In the genomic region with DNA sequence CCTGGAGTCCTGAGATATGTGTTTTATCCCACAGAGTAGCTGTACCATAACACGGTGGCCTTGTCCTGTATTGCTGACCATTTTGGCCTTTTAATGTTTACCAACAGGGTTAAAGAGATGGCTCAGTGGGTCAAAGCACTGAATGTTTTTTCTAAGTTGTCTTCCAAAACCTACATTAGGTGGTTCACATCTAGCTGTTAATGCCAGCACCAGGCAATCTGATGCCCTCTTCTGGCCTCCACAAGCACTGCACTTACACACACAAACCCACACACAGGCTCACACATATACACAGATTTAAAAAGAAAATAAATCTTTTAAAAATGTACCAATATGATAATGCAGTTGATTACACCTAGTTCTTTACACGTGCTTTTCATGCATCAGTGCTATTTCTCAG, we compare ENCODE assay signal across 12 mouse cellular contexts. TPM values are rescaled to one million over a fixed set of nuclear protein-coding genes. Genes with fewer than 3 reads are reported as not detected.
DNase-seq lines count a peak whose midpoint lies in the region; ATAC-seq and TF ChIP-seq lines count a peak whose summit lies in the region.
"Had no signal": no experiment of that assay in that cellular context is flagged by ENCODE, and none has a peak within 500 bp of the region (broad histone marks: within the 10 kb centered on the region; RNA-seq: fewer than 3 reads in every experiment).

No protein-coding gene starts in this region.

- no peaks in the 10 kb centered on the region for H3K9me3 ChIP-seq in heart, embryonic 11.5 days (replicated peaks; ENCODE audit: control insufficient read depth, low read length)
- H3K9me3 ChIP-seq in lung, embryonic 14.5 days (ENCODE audit: low read depth, low read length) = no peaks in the 10 kb centered on the region
- H3K9me3 ChIP-seq in forebrain, embryonic 13.5 days (replicated peaks) = no peaks in the 10 kb centered on the region
- H3K9me3 ChIP-seq: heart, embryonic 15.5 days; limb, embryonic 13.5 days; midbrain, embryonic 15.5 days had no signal

- no peak overlapping the region for H3K27ac ChIP-seq in heart, adult 2 months
- H3K27ac ChIP-seq in heart, embryonic 11.5 days (ENCODE audit: low read depth, low read length) = no peak overlapping the region
- no peak overlapping the region for H3K27ac ChIP-seq in lung, embryonic 14.5 days (ENCODE audit: low read depth)
- no peak overlapping the region for H3K27ac ChIP-seq in forebrain, embryonic 13.5 days
- H3K27ac ChIP-seq: heart, embryonic 15.5 days; limb, embryonic 13.5 days; midbrain, embryonic 15.5 days had no signal

- H3K79me2 ChIP-seq in heart, adult 2 months (replicated peaks; ENCODE audit: control insufficient read depth, insufficient read depth, low read length) = no peaks in the 10 kb centered on the region

- no peak overlapping the region for H3K4me3 ChIP-seq in heart, adult 2 months
- H3K4me3 ChIP-seq in heart, embryonic 11.5 days (ENCODE audit: low read depth, low read length) = no peak overlapping the region
- no peak overlapping the region for H3K4me3 ChIP-seq in lung, embryonic 14.5 days (ENCODE audit: low read depth, low read length)
- no peak overlapping the region for H3K4me3 ChIP-seq in forebrain, embryonic 13.5 days
- H3K4me3 ChIP-seq: heart, embryonic 15.5 days; limb, embryonic 13.5 days; midbrain, embryonic 15.5 days had no signal

- peak; percentile 43 for TF ChIP-seq CTCF in heart, adult 2 months (IDR thresholded peaks at IDR 0.05)
- peak; percentile 33; the same call in 1 of the 2 replicates for TF ChIP-seq CTCF in lung, embryonic 14.5 days (IDR thresholded peaks at IDR 0.05; ENCODE audit: low read depth)

- H3K27me3 ChIP-seq in heart, adult 2 months (ENCODE audit: control insufficient read depth, insufficient read depth, low read length) = no peaks in the 10 kb centered on the region
- no peaks in the 10 kb centered on the region for H3K27me3 ChIP-seq in heart, embryonic 11.5 days (ENCODE audit: control insufficient read depth, insufficient read depth, low read length)
- no peaks in the 10 kb centered on the region for H3K27me3 ChIP-seq in lung, embryonic 14.5 days (ENCODE audit: insufficient read depth, low read length)
- no peaks in the 10 kb centered on the region for H3K27me3 ChIP-seq in forebrain, embryonic 13.5 days
- H3K27me3 ChIP-seq: heart, embryonic 15.5 days; limb, embryonic 13.5 days; midbrain, embryonic 15.5 days had no signal

- TF ChIP-seq POLR2A in heart, adult 2 months (IDR thresholded peaks at IDR 0.05; ENCODE audit: insufficient read depth, low read depth, low read length) = no peak

- H3K36me3 ChIP-seq in heart, adult 2 months (ENCODE audit: control insufficient read depth, insufficient read depth, low read length) = no peaks in the 10 kb centered on the region
- 0 out of 2 replicates have a peak, but pooled peaks cover 2% of the 10 kb centered on the region for H3K36me3 ChIP-seq in heart, embryonic 11.5 days (ENCODE audit: control insufficient read depth, insufficient read depth, low read length)
- no peaks in the 10 kb centered on the region; the same call in 1 of the 2 replicates for H3K36me3 ChIP-seq in lung, embryonic 14.5 days (ENCODE audit: insufficient read depth)
- peaks cover 14% of the 10 kb centered on the region; the same call in 1 of the 2 replicates for H3K36me3 ChIP-seq in forebrain, embryonic 13.5 days (ENCODE audit: poor library complexity, severe bottlenecking)
- H3K36me3 ChIP-seq: midbrain, embryonic 15.5 days had no signal

- intact Hi-C loops in heart, adult 2 months (cut with DNase I) = no loop called here

- 88% methylated on average over 2 of the region's 2 CpGs for WGBS in heart, adult 2 months
- 84% methylated on average over 2 of the region's 2 CpGs for WGBS in heart, embryonic 11.5 days (ENCODE audit: insufficient replicate concordance)
- 84% methylated on average over 2 of the region's 2 CpGs for WGBS in lung, embryonic 14.5 days
- WGBS in forebrain, embryonic 13.5 days = 87% methylated on average over 2 of the region's 2 CpGs

- ATAC-seq in heart, embryonic 11.5 days (replicated peaks; ENCODE audit: insufficient number of reproducible peaks, low FRiP score, low TSS enrichment) = no peak
- ATAC-seq in lung, embryonic 14.5 days (ENCODE audit: insufficient read depth) = no peak
- peak; percentile 68; the same call in 1 of the 2 replicates for ATAC-seq in common myeloid progenitor, adult 5-6 weeks (replicated peaks; ENCODE audit: low read depth, poor library complexity, severe bottlenecking)
- ATAC-seq in forebrain, embryonic 13.5 days = no peak
- ATAC-seq: forebrain, embryonic 14.5 days; midbrain, embryonic 15.5 days had no signal

- H3K4me1 ChIP-seq in heart, adult 2 months (ENCODE audit: control insufficient read depth, insufficient read depth, low read length) = no peaks in the 10 kb centered on the region
- no peaks in the 10 kb centered on the region for H3K4me1 ChIP-seq in heart, embryonic 11.5 days (ENCODE audit: control insufficient read depth, insufficient read depth, low read length)
- H3K4me1 ChIP-seq in lung, embryonic 14.5 days (ENCODE audit: insufficient read depth) = no peaks in the 10 kb centered on the region
- no peaks in the 10 kb centered on the region for H3K4me1 ChIP-seq in forebrain, embryonic 13.5 days
- H3K4me1 ChIP-seq: heart, embryonic 15.5 days; limb, embryonic 13.5 days; midbrain, embryonic 15.5 days had no signal

- H3K4me2 ChIP-seq in heart, embryonic 11.5 days = no peak overlapping the region
- no peak overlapping the region for H3K4me2 ChIP-seq in lung, embryonic 14.5 days
- H3K4me2 ChIP-seq in forebrain, embryonic 13.5 days = no peak overlapping the region
- H3K4me2 ChIP-seq: heart, embryonic 15.5 days; limb, embryonic 13.5 days; midbrain, embryonic 15.5 days had no signal

- no peak for DNase-seq in heart, adult 2 months
- no peak for DNase-seq in lung, embryonic 14.5 days
- DNase-seq in lung, postnatal 4 days = no peak
- DNase-seq in thymus, postnatal 36 days = peak; percentile 15 to 21
- no peak for DNase-seq in Muller cell, postnatal 12 days (ENCODE audit: inconsistent ontology term)

- TF ChIP-seq EP300 in heart, adult 2 months (IDR thresholded peaks at IDR 0.05; ENCODE audit: insufficient read depth, low read depth, low read length) = no peak

- H3K9ac ChIP-seq in heart, adult 2 months (ENCODE audit: low read depth, low read length) = no peak overlapping the region
- H3K9ac ChIP-seq in heart, embryonic 11.5 days (ENCODE audit: low read depth, low read length) = no peak overlapping the region
- H3K9ac ChIP-seq in lung, embryonic 14.5 days = no peak overlapping the region
- H3K9ac ChIP-seq in forebrain, embryonic 13.5 days = no peak overlapping the region
- H3K9ac ChIP-seq: heart, embryonic 15.5 days; limb, embryonic 13.5 days; midbrain, embryonic 15.5 days had no signal

RNA-seq across cellular contexts. Expression of gene Qtrt2, which starts 17.7 kb away (rescaled TPM):
- 10 to 100 TPM; 12.6 to 14.3 TPM for total RNA-seq in heart, adult 2 months (2021)
- polyA plus RNA-seq in heart, adult 2 months (2012; rRNA removed) = 13.0 and 15.8 TPM in 2 replicates
- polyA plus RNA-seq in heart, embryonic 11.5 days (2014; fragmentation: Nextera tagmentation; extraction: Ambion mirVana) = 19.1 and 24.7 TPM in 2 replicates
- 39.5 and 43.0 TPM in 2 replicates for polyA plus RNA-seq in lung, embryonic 14.5 days (2014; fragmentation: Nextera tagmentation; extraction: Ambion mirVana)
- 47.0 and 61.5 TPM in 2 replicates for total RNA-seq in common myeloid progenitor, adult 5-6 weeks (2017)
- 29.6 and 30.8 TPM in 2 replicates for polyA plus RNA-seq in forebrain, embryonic 13.5 days (2015; fragmentation: Nextera tagmentation; extraction: Ambion mirVana)

RNA-seq across cellular contexts. Expression of gene Ccdc191, which starts 19.3 kb away (rescaled TPM):
- 1 to 10 TPM; 2.7 to 3.6 TPM for total RNA-seq in heart, adult 2 months (2021)
- polyA plus RNA-seq in heart, adult 2 months (2012; rRNA removed) = 1.0 and 1.5 TPM in 2 replicates
- 9.2 and 10.2 TPM in 2 replicates for polyA plus RNA-seq in heart, embryonic 11.5 days (2014; fragmentation: Nextera tagmentation; extraction: Ambion mirVana)
- 7.6 and 10.5 TPM in 2 replicates for polyA plus RNA-seq in lung, embryonic 14.5 days (2014; fragmentation: Nextera tagmentation; extraction: Ambion mirVana)
- total RNA-seq in common myeloid progenitor, adult 5-6 weeks (2017) = 18.5 and 29.6 TPM in 2 replicates
- 12.7 and 16.1 TPM in 2 replicates for polyA plus RNA-seq in forebrain, embryonic 13.5 days (2015; fragmentation: Nextera tagmentation; extraction: Ambion mirVana)

Comparison
In these comparisons a context has a peak if more than half of its experiments do, and no peak if none do; other contexts are left out.
1. DNase-seq: peak in thymus, postnatal 36 days (2 of 2); none in heart, adult 2 months (0 of 2), lung, embryonic 14.5 days (single experiment), lung, postnatal 4 days (0 of 2) and Muller cell, postnatal 12 days (single experiment).